Mouse (Mus musculus) regulatory T cell (primary cell): ENCODE measurements around the gene Tlr6.

Source experiments
- in situ Hi-C: fragments of 300-600 bp; cut with MboI, MseI; formaldehyde crosslinking; loops from one replicate; pipeline ENCODE4 v1.15.1; 2025; ENCODE audit warnings: high pct_unique_total_duplicates

The Tlr6 gene

DNA sequence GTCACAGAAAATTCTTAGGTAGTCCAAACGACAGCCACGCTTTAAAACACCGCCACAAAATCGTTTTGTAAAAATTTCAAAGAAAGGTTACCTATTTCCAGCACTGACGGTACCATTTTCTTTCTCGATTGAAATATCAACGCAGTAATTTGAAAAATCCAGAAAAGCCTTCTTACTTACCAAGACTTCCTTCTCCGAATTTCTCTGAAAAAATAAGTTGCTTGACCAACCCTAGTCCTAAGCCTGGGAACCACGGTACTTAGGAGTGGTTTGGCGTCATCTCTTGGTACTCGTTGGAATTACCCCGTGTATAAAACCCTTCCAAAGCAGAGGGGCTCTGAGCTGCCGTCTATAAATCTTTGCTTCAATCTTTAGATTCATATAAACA, at the start of gene Tlr6:
Gene Tlr6, minus strand, starts transcription at position 255 of the 388 bp plus-strand sequence.
- in situ Hi-C loops: no loop called here

- in situ Hi-C loops: no loop called here
These were observed 46.2 kb upstream of the Tlr6 start for GRCm38 (mm10) chr5:65006011-65006491.

- in situ Hi-C loops: no loop called here
These were observed 45.4 kb upstream of the Tlr6 start for GRCm38 (mm10) chr5:65005251-65005650.

- in situ Hi-C loops: no loop called here
These were observed 44.1 kb upstream of the Tlr6 start for GRCm38 (mm10) chr5:65003946-65004535.

- in situ Hi-C loops: no loop called here
These were observed 43.3 kb upstream of the Tlr6 start for GRCm38 (mm10) chr5:65002940-65003824.

DNA sequence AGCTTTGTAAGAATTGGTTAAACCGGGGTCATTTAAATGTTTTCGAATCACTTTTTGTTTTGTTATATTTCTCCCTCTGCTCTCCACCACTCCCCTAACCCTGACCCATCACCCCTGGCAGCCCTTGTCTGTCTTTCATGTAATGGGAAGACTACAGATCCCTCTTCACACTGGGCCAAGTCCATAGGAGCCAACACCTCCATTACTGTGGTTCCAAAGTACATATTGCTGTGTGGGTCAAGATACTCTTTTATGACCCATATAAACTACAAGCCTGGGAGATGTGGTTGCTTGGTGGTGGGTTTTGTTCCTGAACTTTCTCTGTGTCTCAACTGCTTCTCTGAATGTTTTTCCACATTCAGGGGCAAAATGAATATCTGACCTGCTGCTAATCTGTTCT, 35.5 kb upstream of the Tlr6 start:
- in situ Hi-C loops: no loop called here

DNA sequence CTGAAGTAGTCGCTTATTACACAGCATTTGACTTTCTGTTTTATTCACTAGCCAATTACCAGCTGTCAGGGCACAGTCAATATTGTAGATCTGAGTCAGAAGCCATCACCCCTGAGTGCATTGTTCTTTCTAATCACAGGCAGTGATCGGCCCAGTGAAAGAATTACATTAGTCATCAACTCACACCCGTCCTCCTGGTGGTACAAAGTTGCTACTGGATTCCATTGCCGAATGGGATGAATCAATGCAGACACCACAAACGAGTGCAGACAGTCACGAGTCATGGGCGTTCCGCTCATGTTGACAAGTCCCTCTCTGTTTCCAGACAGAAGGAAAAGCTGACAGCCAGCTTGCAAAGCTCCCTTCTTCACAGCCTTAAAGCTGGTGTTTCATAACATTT, 32.6 kb upstream of the Tlr6 start:
- in situ Hi-C loops: loop anchor here (5.0 kb wide), 1 partner anchor 50 kb away; no protein-coding TSS in a partner anchor

DNA sequence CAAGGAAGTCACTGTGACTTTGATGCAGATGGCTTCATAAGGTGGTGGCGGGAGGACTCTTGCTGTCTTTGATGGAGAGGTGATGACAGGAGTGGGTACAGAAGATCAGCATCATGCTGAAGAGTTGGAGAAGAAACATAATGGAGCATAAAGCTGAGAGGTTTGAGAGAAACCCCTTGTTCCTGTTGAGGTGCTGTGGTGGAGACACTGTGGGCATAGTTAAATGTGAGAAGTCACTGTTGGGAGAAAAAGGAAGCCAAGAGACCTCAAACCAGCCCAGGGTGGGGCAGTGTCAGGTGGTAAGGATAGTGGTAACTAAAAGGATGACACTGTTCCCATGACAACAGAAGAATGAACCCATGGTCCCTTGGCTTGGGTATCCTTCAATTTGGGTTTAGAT, 30.0 kb upstream of the Tlr6 start:
- in situ Hi-C loops: loop anchor here (5.0 kb wide), 1 partner anchor 52 kb away; no protein-coding TSS in a partner anchor

- in situ Hi-C loops: no loop called here
These were observed 26.1 kb upstream of the Tlr6 start for GRCm38 (mm10) chr5:64985971-64986370.

GRCm38 (mm10) chr5:64977128-64977527, 17.2 kb upstream of the Tlr6 start:
- in situ Hi-C loops: no loop called here

DNA sequence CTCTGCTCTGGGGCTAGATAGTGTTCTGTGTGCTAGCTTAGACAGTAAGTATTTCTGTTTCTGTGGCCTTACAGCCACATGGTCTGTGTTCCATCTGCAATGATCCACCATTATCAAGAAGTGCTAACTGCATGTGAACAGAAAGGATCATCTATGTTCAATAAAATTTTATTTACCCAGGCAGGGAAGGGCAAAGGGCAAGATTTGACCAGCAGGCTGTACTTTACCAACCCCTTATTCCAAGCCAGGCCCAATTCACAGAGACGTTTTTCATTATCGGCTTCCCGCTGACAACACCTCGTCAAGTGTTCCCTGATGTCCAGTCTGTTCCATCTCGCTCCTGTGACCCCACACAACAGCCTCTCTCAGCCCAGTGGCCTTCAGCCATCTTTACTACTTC, 15.2 kb upstream of the Tlr6 start:
- in situ Hi-C loops: no loop called here

DNA sequence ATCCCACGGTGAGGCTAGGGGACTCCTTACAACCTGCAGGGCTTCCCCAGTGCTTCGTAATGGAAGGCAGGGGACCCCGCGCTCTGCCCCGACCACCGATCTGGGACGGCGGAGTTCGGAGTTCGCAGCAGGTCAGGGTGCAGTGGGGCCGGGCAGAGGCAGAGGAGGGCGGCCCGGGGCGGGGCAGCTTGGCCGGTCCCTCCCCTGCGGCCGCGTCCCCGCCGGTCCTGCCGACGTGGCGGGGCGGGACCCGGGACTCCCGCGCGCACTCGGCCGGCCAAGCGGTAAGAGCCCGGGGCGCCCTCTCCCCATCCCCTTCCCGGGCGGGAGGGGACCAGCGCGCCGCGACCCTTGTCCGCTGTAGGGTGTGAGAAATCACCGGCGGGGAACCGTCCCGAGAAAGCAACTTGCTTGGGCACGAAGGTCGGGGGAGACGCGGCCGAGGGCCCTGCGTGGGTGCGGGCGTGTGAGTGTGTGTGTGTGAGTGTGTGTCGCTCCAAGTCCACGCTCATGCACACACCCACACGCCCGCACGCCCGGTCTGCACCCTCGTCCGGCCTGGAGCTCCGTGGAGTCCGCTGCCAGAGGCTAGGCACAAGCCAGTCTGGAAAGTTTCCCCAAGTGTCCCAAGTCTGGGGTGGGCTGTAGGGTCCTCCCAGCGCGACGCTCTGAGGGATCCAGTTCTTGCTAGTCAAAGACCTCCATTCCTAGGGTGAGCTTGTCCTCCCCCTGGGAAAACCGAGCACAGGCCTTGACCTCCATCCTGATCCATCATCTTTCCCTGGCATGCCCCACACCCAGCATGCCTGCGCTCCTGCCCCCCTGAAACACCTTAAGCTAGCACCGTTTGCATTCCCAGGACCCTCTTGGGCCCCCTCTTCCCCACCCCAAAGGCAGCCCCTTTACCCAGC, 10.2 kb upstream of the Tlr6 start, which contains the start of gene Fam114a1:
Gene Fam114a1, plus strand, starts transcription at position 211 of the 911 bp plus-strand sequence.
- in situ Hi-C loops: loop anchor here (5.0 kb wide), 1 partner anchor 83 kb away; no protein-coding TSS in a partner anchor

- in situ Hi-C loops: loop anchor here (5.0 kb wide), 1 partner anchor 82 kb away; no protein-coding TSS in a partner anchor
These were observed 9.3 kb upstream of the Tlr6 start for GRCm38 (mm10) chr5:64968961-64969860.

- in situ Hi-C loops: no loop called here
These were observed 3.8 kb upstream of the Tlr6 start for GRCm38 (mm10) chr5:64963735-64964134.

DNA sequence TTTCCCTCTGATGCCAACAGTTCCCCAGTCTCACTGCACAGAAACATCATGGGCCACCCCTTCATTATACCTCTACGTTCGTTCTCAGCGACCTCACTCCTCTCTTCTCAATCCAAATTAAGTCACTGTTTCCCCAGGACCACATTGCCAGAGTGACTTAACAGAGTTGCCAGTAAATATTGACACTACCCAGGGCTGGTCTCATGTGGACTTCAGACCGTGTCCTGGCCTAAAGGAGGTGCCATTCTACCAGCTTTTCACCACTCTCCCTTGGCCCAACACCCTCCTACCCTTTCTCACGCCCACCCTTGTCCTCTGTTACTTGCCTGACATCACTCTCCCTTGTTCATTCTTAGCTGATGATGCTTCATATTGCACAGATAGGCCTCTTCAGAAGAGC, 3.4 kb upstream of the Tlr6 start:
- in situ Hi-C loops: no loop called here

GRCm38 (mm10) chr5:64960857-64961391, 1.0 kb upstream of the Tlr6 start:
- in situ Hi-C loops: no loop called here

GRCm38 (mm10) chr5:64958991-64959842, 680 bp downstream of the Tlr6 start:
- in situ Hi-C loops: no loop called here

DNA sequence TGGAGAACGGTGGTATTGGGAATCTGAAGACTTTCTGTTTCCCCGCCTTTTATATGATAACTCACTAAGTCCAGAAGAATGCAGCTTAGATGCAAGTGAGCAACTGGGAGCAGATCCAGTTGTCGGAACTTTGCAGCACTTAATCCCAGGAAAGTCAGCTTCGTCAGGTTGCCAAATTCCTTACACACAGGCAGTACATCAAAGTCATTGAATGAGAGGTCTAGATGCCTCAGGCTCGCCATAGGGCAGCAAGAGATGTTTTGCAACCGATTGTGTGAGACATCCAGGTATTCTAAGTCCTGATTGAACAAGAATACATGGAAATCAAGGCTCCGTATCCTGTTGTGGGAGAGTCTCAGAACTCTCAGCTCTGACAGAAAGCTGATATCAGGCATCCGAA, 5.0 kb downstream of the Tlr6 start:
- in situ Hi-C loops: no loop called here

DNA sequence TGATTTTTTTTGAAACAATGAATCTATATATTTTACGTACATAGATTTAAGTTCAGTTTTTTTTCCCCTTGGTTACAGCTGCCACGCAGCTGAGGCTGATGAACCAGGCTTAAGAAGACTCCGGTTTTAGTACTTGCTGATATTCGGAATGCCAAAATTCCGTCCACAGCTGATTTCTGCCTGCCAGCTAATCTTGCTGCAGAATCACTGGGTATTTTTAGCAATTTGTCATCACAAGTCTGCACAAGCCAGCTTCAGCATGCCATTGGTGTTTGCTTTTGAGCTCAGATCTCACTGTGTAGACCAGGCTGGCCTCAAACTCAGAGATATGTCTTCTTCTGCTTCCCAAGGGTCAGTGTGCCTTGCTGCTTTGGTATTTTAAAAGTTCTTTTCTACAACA, 8.4 kb downstream of the Tlr6 start:
- in situ Hi-C loops: no loop called here
